Mouse (Mus musculus) embryonic facial prominence, embryonic 11.5 days (tissue): Measurements from ENCODE around the gene Sf1. TPM values are rescaled to one million over a fixed set of nuclear protein-coding genes. Genes with fewer than 3 reads are reported as not detected.
A peak's percentile ranks its signal among the peaks of the same experiment; 100 is the strongest.

ENCODE experiments used
- ATAC-seq: fragments of 200-750 bp; cut with Nextera tagmentation; replicated peaks from 2 replicates; pipeline ENCODE4 v1.8.0; 2017; ENCODE audit warnings: low read depth; ENCODE audit not compliant: insufficient number of reproducible peaks, low FRiP score, low TSS enrichment
- DNase-seq: peaks from one replicate; pipeline ENCODE4 v3.0.0-alpha.2; 2015; ENCODE audit warnings: low spot score
- H3K27ac ChIP-seq: fragments of 300-500 bp; sonication (generic); replicated peaks from 2 replicates; pipeline ENCODE4 v1.5.1; 2014; ENCODE audit warnings: mild to moderate bottlenecking, low read depth, low read length, control low read depth
- H3K27me3 ChIP-seq: fragments of 300-500 bp; sonication (generic); 2 replicates; pipeline ENCODE4 v1.6.1; 2014; ENCODE audit warnings: mild to moderate bottlenecking, low read length, moderate library complexity, mixed read lengths; ENCODE audit not compliant: control insufficient read depth, insufficient read depth
- H3K36me3 ChIP-seq: fragments of 300-500 bp; sonication (generic); replicated peaks from 2 replicates; pipeline ENCODE4 v1.6.1; 2014; ENCODE audit warnings: low read depth, mild to moderate bottlenecking, low read length, moderate library complexity, mixed read lengths; ENCODE audit not compliant: control insufficient read depth, insufficient read depth
- H3K4me1 ChIP-seq: fragments of 300-500 bp; sonication (generic); 2 replicates; pipeline ENCODE4 v1.6.1; 2014; ENCODE audit warnings: low read length, mixed read lengths; ENCODE audit not compliant: control insufficient read depth, insufficient read depth
- H3K4me2 ChIP-seq: fragments of 300-500 bp; sonication (generic); 2 replicates; pipeline ENCODE4 v1.6.1; 2014; ENCODE audit warnings: low read depth, mild to moderate bottlenecking, control low read depth, low read length, moderate library complexity
- H3K4me3 ChIP-seq: fragments of 300-500 bp; sonication (generic); 2 replicates; pipeline ENCODE4 v1.5.1; 2014; ENCODE audit warnings: low read depth, low read length, control low read depth
- H3K9ac ChIP-seq: fragments of 300-500 bp; sonication (generic); replicated peaks from 2 replicates; pipeline ENCODE4 v1.6.1; 2014; ENCODE audit warnings: mild to moderate bottlenecking, control low read depth, low read length
- H3K9me3 ChIP-seq: fragments of 300-500 bp; sonication (generic); replicated peaks from 2 replicates; pipeline ENCODE4 v1.6.1; 2016; ENCODE audit warnings: mild to moderate bottlenecking, low read length, inconsistent platforms, mixed read lengths; ENCODE audit not compliant: control insufficient read depth
- WGBS: fragments of 180-500 bp; shearing (Covaris S2); extraction: QIAGEN DNeasy Blood & Tissue Kit; methylation state at CpG from one replicate; pipeline ENCODE4 v1.1.7; 2014; 5-methylcytosine and 5-hydroxymethylcytosine counted together
- polyA plus RNA-seq: library from polyadenylated mRNA; unstranded; fragments of >200 nt; fragmentation: Nextera tagmentation; extraction: Ambion mirVana; gene quantifications from 2 replicates; pipeline ENCODE4 v1.2.1, GENCODE M21; 2014

The Sf1 gene
- 157 and 172 TPM in 2 replicates for polyA plus RNA-seq

- H3K27ac ChIP-seq: peak within 1 kb of the TSS; percentile 98
- peak within 1 kb of the TSS; percentile 55 for H3K4me2 ChIP-seq
- peak within 1 kb of the TSS; percentile 96 for H3K9ac ChIP-seq
- H3K4me1 ChIP-seq: no peaks in the 10 kb centered on the region
- no peaks in the 10 kb centered on the region for H3K9me3 ChIP-seq
- H3K27me3 ChIP-seq: no peaks in the 10 kb centered on the region
- DNase-seq (peak; percentile 100), ATAC-seq (peak; percentile 99)
- 1% methylated on average over 85 of the region's 85 CpGs for whole genome bisulfite sequencing
- H3K36me3 ChIP-seq: peaks cover 9% of the 10 kb centered on the region
- peak within 1 kb of the TSS; percentile 98 for H3K4me3 ChIP-seq
Measured at GRCm38 (mm10) chr19:6363411-6364240, at the start of gene Sf1. Sf1 (plus strand) TSS chr19:6363690.

GRCm38 (mm10) chr19:6313796-6314195 is 49.7 kb upstream of the Sf1 start:
- H3K4me2 ChIP-seq: no peak overlapping the region
- no peaks in the 10 kb centered on the region for H3K9me3 ChIP-seq
- no peaks in the 10 kb centered on the region for H3K4me1 ChIP-seq
- H3K4me3 ChIP-seq: no peak overlapping the region
- H3K27ac ChIP-seq: no peak overlapping the region
- H3K27me3 ChIP-seq: no peaks in the 10 kb centered on the region
- 90% methylated on average over 8 of the region's 8 CpGs for WGBS
- DNase-seq: no peak
- ATAC-seq: no peak
- no peaks in the 10 kb centered on the region for H3K36me3 ChIP-seq
- no peak overlapping the region for H3K9ac ChIP-seq

- 82% methylated on average over 8 of the region's 8 CpGs for WGBS
- Histone ChIP-seq H3K4me3 (no peak overlapping the region), H3K27me3 (no peaks in the 10 kb centered on the region), H3K27ac (no peak overlapping the region), H3K36me3 (no peaks in the 10 kb centered on the region), H3K4me2 (no peak overlapping the region), H3K9ac (no peak overlapping the region), H3K9me3 (no peaks in the 10 kb centered on the region), H3K4me1 (no peaks in the 10 kb centered on the region)
- ATAC-seq (no peak), DNase-seq (no peak)
Measured at GRCm38 (mm10) chr19:6314513-6314912, 49.0 kb upstream of the Sf1 start.

GRCm38 (mm10) chr19:6315573-6315972 is 47.9 kb upstream of the Sf1 start:
- ATAC-seq: no peak
- no peaks in the 10 kb centered on the region for H3K4me1 ChIP-seq
- no peak for DNase-seq
- no peak overlapping the region for H3K9ac ChIP-seq
- WGBS: 71% methylated on average over 14 of the region's 14 CpGs
- H3K27ac ChIP-seq: no peak overlapping the region
- H3K27me3 ChIP-seq: no peaks in the 10 kb centered on the region
- no peaks in the 10 kb centered on the region for H3K9me3 ChIP-seq
- H3K4me2 ChIP-seq: no peak overlapping the region
- no peaks in the 10 kb centered on the region for H3K36me3 ChIP-seq
- H3K4me3 ChIP-seq: no peak overlapping the region

GRCm38 (mm10) chr19:6318145-6318544 is 45.3 kb upstream of the Sf1 start:
- no peak overlapping the region for H3K4me3 ChIP-seq
- no peaks in the 10 kb centered on the region for H3K36me3 ChIP-seq
- H3K9me3 ChIP-seq: no peaks in the 10 kb centered on the region
- no peaks in the 10 kb centered on the region for H3K4me1 ChIP-seq
- H3K4me2 ChIP-seq: no peak overlapping the region
- DNase-seq (no peak), ATAC-seq (no peak)
- H3K9ac ChIP-seq: no peak overlapping the region
- H3K27me3 ChIP-seq: no peaks in the 10 kb centered on the region
- 87% methylated on average over 12 of the region's 12 CpGs for WGBS
- H3K27ac ChIP-seq: no peak overlapping the region

- Histone ChIP-seq H3K27ac (no peak overlapping the region), H3K4me2 (no peak overlapping the region), H3K36me3 (no peaks in the 10 kb centered on the region), H3K4me1 (no peaks in the 10 kb centered on the region), H3K4me3 (no peak overlapping the region), H3K9me3 (no peaks in the 10 kb centered on the region), H3K27me3 (no peaks in the 10 kb centered on the region), H3K9ac (no peak overlapping the region)
- 85% methylated on average over 8 of the region's 8 CpGs for WGBS
- no peak for ATAC-seq
- no peak for DNase-seq
Measured at GRCm38 (mm10) chr19:6321358-6321757, 42.1 kb upstream of the Sf1 start.

GRCm38 (mm10) chr19:6321786-6322621 is 41.5 kb upstream of the Sf1 start:
- H3K27ac ChIP-seq: no peak overlapping the region
- DNase-seq (no peak), ATAC-seq (no peak)
- H3K4me3 ChIP-seq: no peak overlapping the region
- no peaks in the 10 kb centered on the region for H3K4me1 ChIP-seq
- H3K9me3 ChIP-seq: no peaks in the 10 kb centered on the region
- no peak overlapping the region for H3K9ac ChIP-seq
- H3K4me2 ChIP-seq: no peak overlapping the region
- H3K27me3 ChIP-seq: no peaks in the 10 kb centered on the region
- no peaks in the 10 kb centered on the region for H3K36me3 ChIP-seq
- WGBS: 84% methylated on average over 33 of the region's 33 CpGs

GRCm38 (mm10) chr19:6324751-6325150 is 38.7 kb upstream of the Sf1 start:
- Histone ChIP-seq H3K4me2 (no peak overlapping the region), H3K9ac (no peak overlapping the region), H3K27me3 (no peaks in the 10 kb centered on the region), H3K4me3 (no peak overlapping the region), H3K27ac (no peak overlapping the region), H3K9me3 (no peaks in the 10 kb centered on the region), H3K4me1 (no peaks in the 10 kb centered on the region), H3K36me3 (no peaks in the 10 kb centered on the region)
- no peak for DNase-seq
- ATAC-seq: no peak
- 87% methylated on average over 9 of the region's 9 CpGs for WGBS
